Mouse (Mus musculus) testis, adult 2 months (tissue): ENCODE results near the gene Cpeb1.

ENCODE experiments used
- CTCF ChIP-seq: fragments of 200-500 bp; IDR thresholded peaks from 2 replicates; pipeline ENCODE4 v1.5.1; 2012; ENCODE audit warnings: low read depth, mild to moderate bottlenecking, inconsistent platforms, low read length, moderate library complexity; ENCODE audit not compliant: control insufficient read depth, insufficient read depth, insufficient replicate concordance
- POLR2A ChIP-seq: fragments of 200-500 bp; IDR thresholded peaks from 2 replicates; pipeline ENCODE4 v1.6.1; 2012; ENCODE audit warnings: low read depth, mild to moderate bottlenecking, inconsistent platforms, low read length, moderate library complexity; ENCODE audit not compliant: control insufficient read depth

DNA sequence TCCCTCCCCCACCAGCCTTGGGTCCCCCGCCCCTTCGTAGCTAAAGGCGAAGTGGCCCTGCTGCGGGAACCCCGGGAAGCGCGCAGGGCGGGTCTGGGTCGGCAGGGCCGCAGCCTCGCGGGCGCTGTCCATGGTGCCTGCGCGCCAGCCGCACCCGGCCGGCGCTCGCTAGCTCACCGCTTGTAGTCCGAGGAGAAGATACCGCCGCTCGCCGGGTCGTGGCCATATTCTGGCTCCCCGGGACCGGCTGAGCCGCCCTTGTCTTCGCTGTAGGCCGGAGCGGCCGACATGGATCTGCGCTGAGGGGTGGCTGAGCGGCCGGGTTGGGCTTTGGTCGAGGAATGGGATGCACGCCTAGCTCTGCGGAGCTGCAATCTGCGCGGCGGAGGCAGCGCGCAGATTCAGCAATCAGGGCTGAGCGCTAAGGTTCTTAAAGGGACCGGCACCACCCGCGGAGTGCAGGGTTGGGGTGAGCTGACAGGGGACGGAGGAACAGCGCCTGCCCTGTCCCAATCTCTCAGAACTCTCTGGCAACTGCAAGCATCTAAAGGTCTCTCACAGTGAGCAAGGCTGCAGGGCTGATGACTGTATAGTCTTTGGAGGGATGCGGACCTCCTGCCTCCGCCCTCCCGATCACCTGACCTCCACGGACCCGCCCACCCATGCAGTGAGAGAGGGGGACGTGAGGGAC lies 38.2 kb upstream of the Cpeb1 start, which contains the start of gene Ap3b2:
- TF ChIP-seq CTCF (no peak), POLR2A (no peak)
